Comparison of ENCODE assay signal across 12 mouse cellular contexts in the genomic region with DNA sequence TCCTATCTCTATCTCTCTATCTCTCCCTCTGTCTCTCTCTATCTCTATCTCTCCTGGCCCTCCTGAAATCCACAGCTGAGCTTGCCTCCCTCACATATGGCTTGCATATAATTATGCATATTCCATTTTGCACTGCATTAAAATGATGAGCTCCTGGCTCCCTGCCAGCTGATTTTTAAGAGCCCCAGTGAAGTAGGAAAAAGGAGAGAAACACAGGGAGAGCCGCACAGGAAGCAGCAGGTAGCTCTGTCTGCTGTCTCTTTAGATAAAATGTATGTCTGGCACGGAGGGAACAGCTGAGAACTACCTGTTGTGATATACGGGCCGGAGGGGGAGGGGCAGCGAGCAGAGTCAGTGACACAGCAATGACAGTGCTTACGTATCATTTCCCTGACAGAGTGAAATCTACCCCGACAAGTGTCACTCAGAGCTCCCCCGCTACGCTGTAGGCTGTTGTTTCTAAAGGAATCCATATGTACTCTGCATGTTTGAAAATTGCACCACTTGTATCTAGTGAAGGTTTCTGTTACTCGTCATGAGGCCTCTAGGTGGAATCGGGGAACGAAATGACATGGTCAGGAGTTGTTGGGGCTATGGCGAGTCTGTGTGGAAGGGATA.
DNase-seq lines count a peak whose midpoint lies in the region; ATAC-seq lines count a peak whose summit lies in the region.
"Had no signal": no experiment of that assay in that cellular context is flagged by ENCODE, and none has a peak within 500 bp of the region (broad histone marks: within the 10 kb centered on the region; RNA-seq: fewer than 3 reads in every experiment).

No protein-coding gene starts in this region.

- H3K9me3 ChIP-seq in hindbrain, embryonic 13.5 days, result no peaks in the 10 kb centered on the region
- H3K9me3 ChIP-seq in hindbrain, embryonic 11.5 days (ENCODE audit: control insufficient read depth, low read length), result no peaks in the 10 kb centered on the region
- H3K9me3 ChIP-seq: midbrain, embryonic 12.5 days had no signal

- no peak overlapping the region for H3K9ac ChIP-seq in hindbrain, embryonic 13.5 days
- no peak overlapping the region for H3K9ac ChIP-seq in hindbrain, embryonic 11.5 days (ENCODE audit: low read depth, low read length)
- H3K9ac ChIP-seq: liver, embryonic 14.5 days; midbrain, embryonic 12.5 days had no signal

- no peak overlapping the region for H3K4me2 ChIP-seq in hindbrain, embryonic 13.5 days
- H3K4me2 ChIP-seq in hindbrain, embryonic 11.5 days (replicated peaks; ENCODE audit: low read depth, low read length), result no peak overlapping the region
- H3K4me2 ChIP-seq: midbrain, embryonic 12.5 days had no signal

- H3K4me1 ChIP-seq in hindbrain, embryonic 13.5 days (replicated peaks), result peaks cover 41% of the 10 kb centered on the region
- H3K4me1 ChIP-seq in hindbrain, embryonic 11.5 days (replicated peaks; ENCODE audit: control insufficient read depth, insufficient read depth, low read length), result no peaks in the 10 kb centered on the region; the same call in 1 of the 2 replicates

- 58% methylated on average over 13 of the region's 13 CpGs for WGBS in hindbrain, embryonic 13.5 days
- WGBS in hindbrain, embryonic 11.5 days, result 78% methylated on average over 13 of the region's 13 CpGs

- no peak overlapping the region for H3K4me3 ChIP-seq in hindbrain, embryonic 13.5 days
- no peak overlapping the region for H3K4me3 ChIP-seq in hindbrain, embryonic 11.5 days (ENCODE audit: low read depth, low read length)
- H3K4me3 ChIP-seq: midbrain, embryonic 12.5 days had no signal

- H3K27me3 ChIP-seq in hindbrain, embryonic 13.5 days, result no peaks in the 10 kb centered on the region
- H3K27me3 ChIP-seq in hindbrain, embryonic 11.5 days (ENCODE audit: control insufficient read depth, insufficient read depth, low read length), result no peaks in the 10 kb centered on the region
- H3K27me3 ChIP-seq: midbrain, embryonic 12.5 days had no signal

- 0 out of 2 replicates have a peak, but pooled peaks cover 7% of the 10 kb centered on the region for H3K36me3 ChIP-seq in hindbrain, embryonic 13.5 days
- H3K36me3 ChIP-seq in hindbrain, embryonic 11.5 days (ENCODE audit: control insufficient read depth, insufficient read depth, low read length), result no peaks in the 10 kb centered on the region
- H3K36me3 ChIP-seq: midbrain, embryonic 12.5 days had no signal

- no peak for DNase-seq in hindbrain, embryonic 11.5 days (ENCODE audit: low spot score)
- peak; percentile 61 for DNase-seq in brain, embryonic 18.5 days (ENCODE audit: low read depth, low spot score)
- peak; percentile 40 to 59 for DNase-seq in frontal cortex, postnatal 25 days (ENCODE audit: low spot score in 2 of 2)
- DNase-seq in left cerebral cortex, postnatal 4 days, result peak; percentile 57
- DNase-seq in adipocyte (ENCODE audit: low spot score), result no peak
- no peak for DNase-seq in kidney, adult 9 months
- DNase-seq: thymus, postnatal 14 days had no signal

- peak; percentile 55 for ATAC-seq in hindbrain, embryonic 13.5 days (ENCODE audit: low FRiP score)
- no peak for ATAC-seq in hindbrain, embryonic 11.5 days (ENCODE audit: low FRiP score)
- ATAC-seq in CD4-positive, CD25-positive, alpha-beta regulatory T cell, adult 4 months, result no peak
- ATAC-seq: activated CD4-positive, CD25-positive, alpha-beta regulatory T cell, adult 4 months had no signal

- intact Hi-C loops in left cerebral cortex, postnatal 4 days (cut with DNase I), result no loop called here

- peak overlapping the region; percentile 52 for H3K27ac ChIP-seq in hindbrain, embryonic 13.5 days
- no peak overlapping the region for H3K27ac ChIP-seq in hindbrain, embryonic 11.5 days (ENCODE audit: low read depth, low read length)
- H3K27ac ChIP-seq: liver, embryonic 14.5 days; midbrain, embryonic 12.5 days had no signal

Comparison
In these comparisons a context has a peak if more than half of its experiments do, and no peak if none do; other contexts are left out.
1. DNase-seq: peak in brain, embryonic 18.5 days (single experiment), frontal cortex, postnatal 25 days (2 of 2) and left cerebral cortex, postnatal 4 days (single experiment); none in hindbrain, embryonic 11.5 days (single experiment), adipocyte (single experiment) and kidney, adult 9 months (single experiment).